Comparison of ENCODE assay signal across 8 mouse cellular contexts in genomic region chr19:6830556-6831316, GRCm38 (mm10). TPM values are rescaled to one million over a fixed set of nuclear protein-coding genes. Genes with fewer than 3 reads are reported as not detected.
DNase-seq lines count a peak whose midpoint lies in the region; ATAC-seq and TF ChIP-seq lines count a peak whose summit lies in the region.
"Had no signal": no experiment of that assay in that cellular context is flagged by ENCODE, and none has a peak within 500 bp of the region (broad histone marks: within the 10 kb centered on the region; RNA-seq: fewer than 3 reads in every experiment).

No protein-coding gene starts in this region.

- H3K27me3 ChIP-seq in embryonic facial prominence, embryonic 15.5 days = peaks cover 45% of the 10 kb centered on the region
- H3K27me3 ChIP-seq in hindbrain, embryonic 14.5 days (ENCODE audit: control insufficient read depth, insufficient read depth, low read length) = peaks cover 49% of the 10 kb centered on the region
- H3K27me3 ChIP-seq in neural tube, embryonic 11.5 days (ENCODE audit: control insufficient read depth, insufficient read depth, low read length) = peaks cover 40% of the 10 kb centered on the region

- DNase-seq in left cerebral cortex, adult 2 months (ENCODE audit: extremely low spot score in 1 of 2, low spot score in 2 of 2) = no peak
- DNase-seq in left cerebral cortex, adult 11 months (ENCODE audit: low spot score) = no peak
- DNase-seq in hindbrain, embryonic 14.5 days (ENCODE audit: low spot score) = no peak
- DNase-seq in neural tube, embryonic 11.5 days (ENCODE audit: low spot score) = no peak
- no peak for DNase-seq in layer of hippocampus, postnatal 14 days (ENCODE audit: low spot score in 2 of 2)
- DNase-seq in kidney, adult 11 months = no peak
- DNase-seq: thymus, adult 2 months had no signal

- peaks cover 16% of the 10 kb centered on the region for H3K4me1 ChIP-seq in embryonic facial prominence, embryonic 15.5 days
- H3K4me1 ChIP-seq in hindbrain, embryonic 14.5 days (replicated peaks; ENCODE audit: control insufficient read depth, insufficient read depth, low read length) = peaks cover 24% of the 10 kb centered on the region
- H3K4me1 ChIP-seq in neural tube, embryonic 11.5 days (ENCODE audit: control insufficient read depth, insufficient read depth, low read length) = peaks cover 17% of the 10 kb centered on the region

- TF ChIP-seq CTCF in left cerebral cortex, adult 2 months (IDR thresholded peaks at IDR 0.05) = no peak

- no peaks in the 10 kb centered on the region for H3K9me3 ChIP-seq in embryonic facial prominence, embryonic 15.5 days (replicated peaks)
- H3K9me3 ChIP-seq in hindbrain, embryonic 14.5 days (ENCODE audit: control insufficient read depth, low read length) = no peaks in the 10 kb centered on the region
- no peaks in the 10 kb centered on the region for H3K9me3 ChIP-seq in neural tube, embryonic 11.5 days (ENCODE audit: control insufficient read depth, low read length)

- 25% methylated on average over 38 of the region's 38 CpGs for WGBS in embryonic facial prominence, embryonic 15.5 days
- WGBS in hindbrain, embryonic 14.5 days = 6% methylated on average over 38 of the region's 38 CpGs
- 2% methylated on average over 38 of the region's 38 CpGs for WGBS in neural tube, embryonic 11.5 days

- peaks cover 46% of the 10 kb centered on the region for H3K36me3 ChIP-seq in embryonic facial prominence, embryonic 15.5 days
- H3K36me3 ChIP-seq in hindbrain, embryonic 14.5 days (replicated peaks; ENCODE audit: control insufficient read depth, insufficient read depth) = no peaks in the 10 kb centered on the region
- H3K36me3 ChIP-seq in neural tube, embryonic 11.5 days (ENCODE audit: control insufficient read depth, insufficient read depth, low read length) = no peaks in the 10 kb centered on the region; the same call in 1 of the 2 replicates

- intact Hi-C loops in left cerebral cortex, adult 2 months (cut with DNase I) = no loop called here

- no peak overlapping the region for H3K9ac ChIP-seq in embryonic facial prominence, embryonic 15.5 days
- peak overlapping the region; percentile 62 for H3K9ac ChIP-seq in hindbrain, embryonic 14.5 days
- H3K9ac ChIP-seq in neural tube, embryonic 11.5 days (ENCODE audit: low read length) = peak overlapping the region; percentile 0; the same call in 1 of the 2 replicates

- H3K27ac ChIP-seq in left cerebral cortex, adult 2 months = no peak overlapping the region
- H3K27ac ChIP-seq in embryonic facial prominence, embryonic 15.5 days (replicated peaks) = no peak overlapping the region
- no peak overlapping the region for H3K27ac ChIP-seq in hindbrain, embryonic 14.5 days
- no peak overlapping the region for H3K27ac ChIP-seq in neural tube, embryonic 11.5 days (ENCODE audit: low read depth, low read length)

- H3K4me2 ChIP-seq in embryonic facial prominence, embryonic 15.5 days (replicated peaks) = peak overlapping the region; percentile 32; the same call in 1 of the 2 replicates
- H3K4me2 ChIP-seq in hindbrain, embryonic 14.5 days (replicated peaks) = peak overlapping the region; percentile 52
- H3K4me2 ChIP-seq in neural tube, embryonic 11.5 days (ENCODE audit: low read depth) = peak overlapping the region; percentile 46

- no peak for ATAC-seq in embryonic facial prominence, embryonic 15.5 days (ENCODE audit: insufficient number of reproducible peaks, low FRiP score, low TSS enrichment, low read depth)
- peak; percentile 51; the same call in 1 of the 2 replicates for ATAC-seq in hindbrain, embryonic 14.5 days (ENCODE audit: low FRiP score)
- no peak for ATAC-seq in neural tube, embryonic 11.5 days (ENCODE audit: insufficient read depth, low FRiP score, low TSS enrichment)

- peak overlapping the region; percentile 5; the same call in 1 of the 2 replicates for H3K4me3 ChIP-seq in left cerebral cortex, adult 2 months
- peak overlapping the region; percentile 15 for H3K4me3 ChIP-seq in embryonic facial prominence, embryonic 15.5 days (replicated peaks)
- peak overlapping the region; percentile 42 for H3K4me3 ChIP-seq in hindbrain, embryonic 14.5 days (replicated peaks; ENCODE audit: low read length)
- H3K4me3 ChIP-seq in neural tube, embryonic 11.5 days (ENCODE audit: low read depth, low read length) = peak overlapping the region; percentile 26

RNA-seq across cellular contexts. Expression of gene Rps6ka4, which starts 9.7 kb away (rescaled TPM):
- 10 to 100 TPM; 34.6 to 37.3 TPM for total RNA-seq in left cerebral cortex, adult 2 months (2021)
- polyA plus RNA-seq in embryonic facial prominence, embryonic 15.5 days (2015; fragmentation: Nextera tagmentation; extraction: Ambion mirVana) = 32.0 and 34.2 TPM in 2 replicates
- 10.6 and 11.1 TPM in 2 replicates for polyA plus RNA-seq in hindbrain, embryonic 14.5 days (2014; fragmentation: Nextera tagmentation; extraction: Ambion mirVana)
- 4.7 and 6.7 TPM in 2 replicates for polyA plus RNA-seq in neural tube, embryonic 11.5 days (2014; fragmentation: Nextera tagmentation; extraction: Ambion mirVana)
- total RNA-seq in layer of hippocampus, postnatal 14 days (2021) = 10 to 100 TPM; 27.9 to 30.6 TPM

RNA-seq across cellular contexts. Expression of gene Ccdc88b, which starts 27.3 kb away (rescaled TPM):
- 1 to 10 TPM; 2.5 to 3.5 TPM for total RNA-seq in left cerebral cortex, adult 2 months (2021)
- 0.80 and 1.8 TPM in 2 replicates for polyA plus RNA-seq in embryonic facial prominence, embryonic 15.5 days (2015; fragmentation: Nextera tagmentation; extraction: Ambion mirVana)
- polyA plus RNA-seq in hindbrain, embryonic 14.5 days (2014; fragmentation: Nextera tagmentation; extraction: Ambion mirVana) = 0.48 and 0.90 TPM in 2 replicates
- polyA plus RNA-seq in neural tube, embryonic 11.5 days (2014; fragmentation: Nextera tagmentation; extraction: Ambion mirVana) = 0.89 and 1.0 TPM in 2 replicates
- total RNA-seq in layer of hippocampus, postnatal 14 days (2021) = 1 to 10 TPM; 4.1 to 5.8 TPM
